Mouse (Mus musculus) thymus, adult 2 months (tissue): ENCODE results near the gene Tas2r135.

ENCODE experiments used
- CTCF ChIP-seq: fragments of 200-500 bp; IDR thresholded peaks from 2 replicates; pipeline ENCODE4 v1.5.1; 2012; ENCODE audit warnings: mild to moderate bottlenecking, control low read depth, low read length, moderate library complexity, borderline replicate concordance; ENCODE audit not compliant: control insufficient read depth, poor library complexity, insufficient read depth; ENCODE audit errors: extremely low read depth
- POLR2A ChIP-seq: fragments of 200-500 bp; IDR thresholded peaks from 2 replicates; pipeline ENCODE4 v1.6.1; 2012; ENCODE audit warnings: mild to moderate bottlenecking, low read length, control low read depth, moderate library complexity; ENCODE audit not compliant: control insufficient read depth, poor library complexity, insufficient read depth; ENCODE audit errors: extremely low read depth

DNA sequence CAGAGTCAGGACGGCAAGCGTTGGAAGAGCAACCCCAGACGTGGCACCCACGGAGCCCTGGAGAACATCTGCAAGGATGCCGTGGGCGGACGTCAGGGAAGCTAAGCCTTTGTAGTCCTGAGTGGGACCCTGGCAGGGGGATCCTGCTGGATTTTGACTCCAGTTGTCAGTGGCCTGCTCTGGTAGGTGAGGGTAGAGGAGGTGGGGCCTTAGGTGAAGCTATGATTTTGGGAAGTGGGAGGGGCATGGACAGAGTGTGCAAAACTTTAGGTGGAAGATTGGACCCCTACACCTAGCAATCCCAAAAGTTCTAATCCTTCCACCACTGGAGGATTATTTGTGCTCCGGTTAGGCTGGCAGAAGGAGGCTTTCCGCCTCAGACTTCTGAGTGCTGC is 32.8 kb upstream of the Tas2r135 start:
- TF ChIP-seq CTCF (no peak), POLR2A (no peak)
